Mouse (Mus musculus) lung, embryonic 15.5 days (tissue): ENCODE results near the gene Ern1. TPM values are rescaled to one million over a fixed set of nuclear protein-coding genes. Genes with fewer than 3 reads are reported as not detected.
"Not testable (repeated sequence)": the region's sequence is repeated elsewhere in the genome, so short reads cannot be mapped to it uniquely, and the experiment has no call there.

Experiments
- ATAC-seq: fragments of 200-750 bp; cut with Nextera tagmentation; 2 replicates; pipeline ENCODE4 v1.8.0; 2017; ENCODE audit warnings: moderate number of reproducible peaks, borderline replicate concordance; ENCODE audit not compliant: low FRiP score, low TSS enrichment; ENCODE audit errors: extremely low read depth
- H3K27ac ChIP-seq: fragments of 300-500 bp; sonication (generic); 2 replicates; pipeline ENCODE4 v1.5.1; 2015; ENCODE audit warnings: moderate library complexity, mild to moderate bottlenecking, inconsistent platforms
- H3K27me3 ChIP-seq: fragments of 300-500 bp; sonication (generic); 2 replicates; pipeline ENCODE4 v1.6.1; 2015; ENCODE audit warnings: inconsistent platforms
- H3K36me3 ChIP-seq: fragments of 300-500 bp; sonication (generic); 2 replicates; pipeline ENCODE4 v1.6.1; 2015; ENCODE audit warnings: inconsistent platforms
- H3K4me1 ChIP-seq: fragments of 300-500 bp; sonication (generic); 2 replicates; pipeline ENCODE4 v1.6.1; 2015; ENCODE audit warnings: inconsistent platforms
- H3K4me2 ChIP-seq: fragments of 300-500 bp; sonication (generic); 2 replicates; pipeline ENCODE4 v1.6.1; 2015; ENCODE audit warnings: inconsistent platforms, mild to moderate bottlenecking, moderate library complexity
- H3K4me3 ChIP-seq: fragments of 300-500 bp; sonication (generic); 2 replicates; pipeline ENCODE4 v1.5.1; 2015; ENCODE audit warnings: mild to moderate bottlenecking, inconsistent platforms
- H3K9ac ChIP-seq: fragments of 300-500 bp; sonication (generic); 2 replicates; pipeline ENCODE4 v1.6.1; 2015; ENCODE audit warnings: inconsistent platforms
- H3K9me3 ChIP-seq: fragments of 300-500 bp; sonication (generic); 2 replicates; pipeline ENCODE4 v1.6.1; 2016; ENCODE audit warnings: inconsistent platforms
- WGBS: fragments of 180-500 bp; shearing (Covaris S2); methylation state at CpG from one replicate; pipeline ENCODE4 v1.1.7; 2015; 5-methylcytosine and 5-hydroxymethylcytosine counted together
- polyA plus RNA-seq: library from polyadenylated mRNA; unstranded; fragments of >200 nt; fragmentation: Nextera tagmentation; extraction: Ambion mirVana; gene quantifications from 2 replicates; pipeline ENCODE4 v1.2.1, GENCODE M21; 2015

Gene Ern1
- polyA plus RNA-seq, 1 experiment from 2014 or later = 6.5 TPM

- Histone ChIP-seq H3K4me1 (no peaks in the 10 kb centered on the region), H3K4me3 (peak overlapping the region; percentile 69), H3K9me3 (no peaks in the 10 kb centered on the region), H3K36me3 (no peaks in the 10 kb centered on the region), H3K4me2 (peak overlapping the region; percentile 60), H3K27me3 (no peaks in the 10 kb centered on the region), H3K27ac (peak overlapping the region; percentile 97), H3K9ac (peak overlapping the region; percentile 87)
- 2% methylated on average over 22 of the region's 22 CpGs for WGBS
- peak; percentile 75 for ATAC-seq
Observed at GRCm38 (mm10) chr11:106501308-106502158, 13.9 kb upstream of the Ern1 start.

- Histone ChIP-seq H3K36me3 (no peaks in the 10 kb centered on the region), H3K27me3 (no peaks in the 10 kb centered on the region), H3K9ac (peak overlapping the region; percentile 87), H3K9me3 (no peaks in the 10 kb centered on the region), H3K4me2 (peak overlapping the region; percentile 60), H3K27ac (peak overlapping the region; percentile 97), H3K4me1 (no peaks in the 10 kb centered on the region), H3K4me3 (peak overlapping the region; percentile 69)
- WGBS = under 1% methylated on average over 49 of the region's 55 CpGs
- peak; percentile 97 for ATAC-seq
Observed at GRCm38 (mm10) chr11:106500393-106501307, 13.0 kb upstream of the Ern1 start.

DNA sequence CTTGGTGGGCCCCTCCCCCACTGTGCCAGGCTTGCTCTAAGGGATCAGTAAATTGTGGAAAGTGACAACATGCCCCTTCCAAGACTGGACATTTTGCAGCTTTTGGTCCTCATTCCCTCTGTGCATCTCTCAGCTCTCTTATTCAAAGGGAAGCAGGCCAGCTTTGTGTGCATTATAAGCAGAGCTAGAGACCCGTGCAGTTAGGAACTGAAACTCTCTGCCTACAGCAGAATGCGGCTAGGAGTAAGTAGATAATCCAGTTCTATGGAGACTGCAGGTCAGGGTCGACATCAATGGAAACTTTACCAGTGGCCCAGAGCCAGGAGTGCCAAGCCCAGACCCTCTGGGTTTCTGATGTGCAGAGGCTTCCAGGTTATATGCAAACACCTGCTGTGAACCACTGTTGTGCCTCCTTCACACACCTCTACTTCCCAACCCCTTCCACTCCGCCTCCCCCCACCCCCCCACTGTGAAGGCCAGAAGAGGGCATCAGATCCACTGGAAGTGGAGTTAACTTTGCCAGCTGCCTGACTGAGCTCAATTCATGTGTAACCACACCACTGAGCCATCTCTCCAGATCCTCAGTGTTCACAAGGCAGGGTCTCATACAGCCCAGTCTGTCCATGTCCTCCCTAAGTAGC lies 11.2 kb upstream of the Ern1 start:
- Histone ChIP-seq H3K27me3 (no peaks in the 10 kb centered on the region), H3K9me3 (no peaks in the 10 kb centered on the region), H3K36me3 (no peaks in the 10 kb centered on the region), H3K9ac (no peak overlapping the region), H3K27ac (no peak overlapping the region), H3K4me3 (no peak overlapping the region), H3K4me2 (no peak overlapping the region), H3K4me1 (no peaks in the 10 kb centered on the region)
- WGBS = 33% methylated on average over 4 of the region's 4 CpGs
- no peak for ATAC-seq

DNA sequence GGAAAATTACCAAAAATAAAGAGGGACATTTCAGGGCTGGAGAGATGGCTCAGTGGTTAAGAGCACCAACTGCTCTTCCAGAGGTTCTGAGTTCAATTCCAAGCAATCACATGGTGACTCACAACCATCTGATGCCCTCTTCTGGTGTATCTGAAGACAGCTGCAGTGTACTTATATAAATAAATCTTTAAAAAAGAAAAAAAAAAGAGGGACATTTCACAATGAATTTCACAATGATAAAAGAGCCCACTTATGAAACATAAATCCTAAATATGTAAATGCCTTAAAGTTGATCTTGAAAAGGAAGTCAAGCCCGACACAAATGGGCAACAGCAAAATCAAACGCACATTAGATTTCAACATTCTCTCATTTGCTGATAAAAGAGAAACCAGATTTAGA lies 10.3 kb upstream of the Ern1 start:
- Histone ChIP-seq H3K27ac (no peak overlapping the region), H3K9ac (no peak overlapping the region), H3K4me3 (no peak overlapping the region), H3K4me1 (no peaks in the 10 kb centered on the region), H3K27me3 (no peaks in the 10 kb centered on the region), H3K36me3 (no peaks in the 10 kb centered on the region), H3K9me3 (no peaks in the 10 kb centered on the region), H3K4me2 (no peak overlapping the region)
- 67% methylated on average over 2 of the region's 2 CpGs for WGBS
- ATAC-seq = no peak

DNA sequence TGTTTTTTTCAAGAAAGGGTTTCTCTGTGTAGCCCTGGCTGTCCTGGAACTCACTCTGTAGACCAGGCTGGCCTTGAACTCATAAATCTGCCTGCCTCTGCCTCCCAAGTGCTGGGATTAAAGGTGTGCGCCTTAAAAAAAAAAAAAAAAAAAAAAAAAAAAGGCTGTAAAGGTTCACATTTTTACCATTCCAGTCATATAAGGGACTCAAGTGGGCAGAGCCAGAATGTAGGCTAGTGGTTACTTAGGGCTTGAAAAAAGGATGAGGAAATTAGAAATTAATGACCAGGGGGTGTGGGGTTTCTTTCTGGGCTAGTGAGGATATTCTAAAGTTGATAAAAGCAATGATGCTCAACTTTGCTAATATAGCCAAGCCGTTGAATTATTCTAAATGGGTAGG lies 9.4 kb upstream of the Ern1 start:
- not testable (repeated sequence) for H3K27me3 ChIP-seq, H3K4me3 ChIP-seq, H3K4me2 ChIP-seq, H3K4me1 ChIP-seq, H3K9me3 ChIP-seq, H3K36me3 ChIP-seq, H3K27ac ChIP-seq, ATAC-seq, H3K9ac ChIP-seq
- WGBS = 84% methylated on average over 2 of the region's 2 CpGs

DNA sequence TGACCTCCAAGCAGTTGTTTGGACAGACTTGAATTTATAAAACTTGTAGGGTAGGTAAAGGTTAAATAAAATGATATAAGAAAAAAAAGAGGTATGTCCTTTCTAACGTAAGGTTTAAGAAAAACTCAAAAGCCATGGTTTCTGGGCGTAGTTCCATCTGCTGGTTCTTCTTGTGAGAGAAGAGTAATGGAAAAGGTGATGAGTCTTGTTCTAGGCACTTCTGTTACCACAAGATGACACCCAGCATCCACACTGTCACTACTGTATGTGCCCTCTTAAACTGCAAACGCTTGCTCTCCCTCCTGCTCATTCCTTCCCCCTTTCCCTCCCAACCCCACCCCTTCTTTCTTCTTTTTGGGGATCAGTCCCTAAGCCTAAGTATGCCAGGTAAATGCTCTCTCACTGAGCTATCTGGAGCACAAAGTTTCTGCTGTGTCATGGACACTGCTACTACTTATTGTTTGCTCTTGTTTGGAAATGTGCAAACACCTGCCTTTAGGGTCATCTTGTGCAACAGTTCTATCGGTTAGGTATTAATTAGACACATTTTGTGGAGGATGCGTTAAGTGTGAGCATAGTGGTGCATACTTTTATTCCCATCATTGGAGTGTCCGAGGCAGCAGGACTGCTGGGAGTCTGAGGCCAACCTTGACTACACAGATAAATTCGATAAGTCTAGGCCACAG lies 5.5 kb upstream of the Ern1 start:
- H3K36me3 ChIP-seq = no peaks in the 10 kb centered on the region
- H3K4me2 ChIP-seq = no peak overlapping the region
- no peak overlapping the region for H3K9ac ChIP-seq
- peaks cover 18% of the 10 kb centered on the region for H3K4me1 ChIP-seq
- no peak for ATAC-seq
- H3K4me3 ChIP-seq = no peak overlapping the region
- no peak overlapping the region for H3K27ac ChIP-seq
- no peaks in the 10 kb centered on the region for H3K27me3 ChIP-seq
- H3K9me3 ChIP-seq = no peaks in the 10 kb centered on the region
- WGBS = 71% methylated on average over 7 of the region's 7 CpGs

GRCm38 (mm10) chr11:106491393-106491792 lies 3.7 kb upstream of the Ern1 start:
- Histone ChIP-seq H3K4me2 (no peak overlapping the region), H3K27me3 (no peaks in the 10 kb centered on the region), H3K36me3 (no peaks in the 10 kb centered on the region), H3K27ac (no peak overlapping the region), H3K9me3 (no peaks in the 10 kb centered on the region), H3K4me1 (peaks cover 24% of the 10 kb centered on the region), H3K4me3 (no peak overlapping the region), H3K9ac (no peak overlapping the region)
- WGBS = 1% methylated on average over 3 of the region's 3 CpGs
- ATAC-seq = no peak

- 80% methylated on average over 6 of the region's 6 CpGs for WGBS
- not testable (repeated sequence) for H3K27ac ChIP-seq, ATAC-seq, H3K4me2 ChIP-seq, H3K4me3 ChIP-seq, H3K27me3 ChIP-seq, H3K9ac ChIP-seq, H3K36me3 ChIP-seq, H3K9me3 ChIP-seq
- H3K4me1 ChIP-seq = peaks cover 31% of the 10 kb centered on the region
Observed at GRCm38 (mm10) chr11:106490600-106490999, 2.9 kb upstream of the Ern1 start.

DNA sequence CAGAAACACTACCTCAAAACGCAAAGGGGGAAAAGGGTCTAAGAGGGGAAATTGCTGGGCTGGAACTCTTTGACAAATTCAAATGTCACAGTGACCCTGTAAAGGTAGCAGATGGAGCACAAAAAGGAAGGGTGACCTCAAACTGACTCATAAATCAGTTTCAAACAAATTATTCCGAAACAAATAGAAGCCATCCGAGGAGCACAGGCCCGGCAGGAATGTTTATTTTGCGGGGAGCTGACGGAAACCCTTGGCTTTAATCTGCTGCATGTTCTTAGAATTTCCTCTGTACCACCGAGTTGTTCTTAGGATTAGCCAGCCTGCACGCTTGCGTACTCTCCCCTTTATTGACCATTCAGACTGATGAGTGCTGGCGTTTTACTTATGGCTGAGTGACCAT lies 2.4 kb upstream of the Ern1 start:
- Histone ChIP-seq H3K36me3 (no peaks in the 10 kb centered on the region), H3K27me3 (no peaks in the 10 kb centered on the region), H3K9ac (no peak overlapping the region), H3K4me2 (no peak overlapping the region), H3K9me3 (no peaks in the 10 kb centered on the region), H3K27ac (0 out of 2 replicates have a peak overlapping the region, but pooled peaks have one; percentile 4), H3K4me3 (no peak overlapping the region), H3K4me1 (peaks cover 36% of the 10 kb centered on the region)
- no peak for ATAC-seq
- 24% methylated on average over 10 of the region's 10 CpGs for WGBS

- Histone ChIP-seq H3K36me3 (no peaks in the 10 kb centered on the region), H3K27me3 (no peaks in the 10 kb centered on the region), H3K4me3 (no peak overlapping the region), H3K9me3 (no peaks in the 10 kb centered on the region), H3K4me1 (peaks cover 36% of the 10 kb centered on the region), H3K4me2 (no peak overlapping the region), H3K27ac (0 out of 2 replicates have a peak overlapping the region, but pooled peaks have one; percentile 4), H3K9ac (no peak overlapping the region)
- ATAC-seq = no peak
- WGBS = 42% methylated on average over 7 of the region's 7 CpGs
Observed at GRCm38 (mm10) chr11:106489036-106489693, 1.5 kb upstream of the Ern1 start.

GRCm38 (mm10) chr11:106488126-106488561 lies 492 bp upstream of the Ern1 start:
- Histone ChIP-seq H3K4me1 (peaks cover 36% of the 10 kb centered on the region), H3K4me2 (peak overlapping the region; percentile 82), H3K4me3 (peak overlapping the region; percentile 98), H3K9me3 (no peaks in the 10 kb centered on the region), H3K9ac (peak overlapping the region; percentile 38; the same call in 1 of the 2 replicates), H3K36me3 (no peaks in the 10 kb centered on the region), H3K27me3 (no peaks in the 10 kb centered on the region), H3K27ac (peak overlapping the region; percentile 93)
- ATAC-seq = peak; percentile 66
- 6% methylated on average over 17 of the region's 17 CpGs for WGBS
